Mouse (Mus musculus): ENCODE data around the gene Iffo1.

The Iffo1 gene

GRCm38 (mm10) chr6:125142436-125142835 is 2.6 kb upstream of the Iffo1 start:
- DNase-seq (ENCODE audit: low spot score) = no peak

GRCm38 (mm10) chr6:125143128-125143527 is 1.9 kb upstream of the Iffo1 start:
- DNase-seq (ENCODE audit: low spot score) = no peak

GRCm38 (mm10) chr6:125143904-125144303 is 1.1 kb upstream of the Iffo1 start:
- DNase-seq (ENCODE audit: low spot score) = no peak

GRCm38 (mm10) chr6:125145479-125145951 is 474 bp downstream of the Iffo1 start:
- DNase-seq (ENCODE audit: low spot score) = no peak

GRCm38 (mm10) chr6:125146148-125146547 is 1.1 kb downstream of the Iffo1 start:
- no peak for DNase-seq (ENCODE audit: low spot score)

- DNase-seq (ENCODE audit: low spot score) = no peak
These were observed 1.8 kb downstream of the Iffo1 start for GRCm38 (mm10) chr6:125146797-125147196.

- no peak for DNase-seq (ENCODE audit: low spot score)
These were observed 2.3 kb downstream of the Iffo1 start for GRCm38 (mm10) chr6:125147329-125147728.

GRCm38 (mm10) chr6:125148251-125148925 is 3.3 kb downstream of the Iffo1 start:
- DNase-seq (ENCODE audit: low spot score) = no peak

GRCm38 (mm10) chr6:125148926-125149568 is 4.0 kb downstream of the Iffo1 start:
- DNase-seq (ENCODE audit: low spot score) = no peak

- DNase-seq (ENCODE audit: low spot score) = no peak
These were observed 4.5 kb downstream of the Iffo1 start for GRCm38 (mm10) chr6:125149569-125149950.

- DNase-seq (ENCODE audit: low spot score) = no peak
These were observed 7.4 kb downstream of the Iffo1 start for GRCm38 (mm10) chr6:125152212-125153017.

GRCm38 (mm10) chr6:125153018-125153389 is 8.0 kb downstream of the Iffo1 start:
- no peak for DNase-seq (ENCODE audit: low spot score)

GRCm38 (mm10) chr6:125153682-125154081 is 8.6 kb downstream of the Iffo1 start:
- no peak for DNase-seq (ENCODE audit: low spot score)

- DNase-seq (ENCODE audit: low spot score) = no peak
These were observed 9.5 kb downstream of the Iffo1 start for GRCm38 (mm10) chr6:125154550-125154949.

- no peak for DNase-seq (ENCODE audit: low spot score)
These were observed 10.2 kb downstream of the Iffo1 start for GRCm38 (mm10) chr6:125155262-125155661.

GRCm38 (mm10) chr6:125156491-125156890 is 11.4 kb downstream of the Iffo1 start:
- no peak for DNase-seq (ENCODE audit: low spot score)

GRCm38 (mm10) chr6:125156903-125157614 is 12.0 kb downstream of the Iffo1 start:
- DNase-seq (ENCODE audit: low spot score) = no peak

- no peak for DNase-seq (ENCODE audit: low spot score)
These were observed 14.0 kb downstream of the Iffo1 start for GRCm38 (mm10) chr6:125158944-125159492.

GRCm38 (mm10) chr6:125159773-125160557 is 14.9 kb downstream of the Iffo1 start:
- DNase-seq (ENCODE audit: low spot score) = no peak

- DNase-seq (ENCODE audit: low spot score) = no peak
These were observed 15.5 kb downstream of the Iffo1 start for GRCm38 (mm10) chr6:125160558-125160853.
